Mouse (Mus musculus) thymus, postnatal 10 days (tissue): ENCODE results near the gene Cfap44.
A peak's percentile ranks its signal among the peaks of the same experiment; 100 is the strongest.
"Not testable (repeated sequence)": the region's sequence is repeated elsewhere in the genome, so short reads cannot be mapped to it uniquely, and the experiment has no call there.

Source experiments
- DNase-seq, 2 experiments: peaks; one replicate each; pipeline ENCODE4 v3.0.0; 2021; ENCODE audit warnings: low spot score in 2 of 2

Gene Cfap44

DNA sequence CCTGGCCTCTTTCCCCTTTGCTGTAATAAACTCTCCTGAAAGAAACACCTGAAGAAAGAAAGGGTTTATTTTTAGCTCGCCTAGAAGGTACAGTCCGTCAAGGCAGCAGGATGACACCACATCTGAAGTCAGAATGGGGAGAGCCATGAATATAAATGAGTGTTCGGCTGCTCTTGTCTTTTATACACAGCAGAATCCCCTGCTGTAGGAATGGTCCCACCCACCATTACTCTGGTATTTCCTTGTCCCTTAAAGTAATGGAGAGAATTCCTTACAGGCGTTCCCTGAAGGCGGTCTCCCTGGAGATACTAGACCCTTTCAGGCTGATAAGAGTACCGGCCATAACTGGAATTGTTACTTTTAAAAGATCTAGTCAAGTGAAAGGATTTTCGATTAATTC lies 35.4 kb downstream of the Cfap44 start:
- no peak for DNase-seq

DNA sequence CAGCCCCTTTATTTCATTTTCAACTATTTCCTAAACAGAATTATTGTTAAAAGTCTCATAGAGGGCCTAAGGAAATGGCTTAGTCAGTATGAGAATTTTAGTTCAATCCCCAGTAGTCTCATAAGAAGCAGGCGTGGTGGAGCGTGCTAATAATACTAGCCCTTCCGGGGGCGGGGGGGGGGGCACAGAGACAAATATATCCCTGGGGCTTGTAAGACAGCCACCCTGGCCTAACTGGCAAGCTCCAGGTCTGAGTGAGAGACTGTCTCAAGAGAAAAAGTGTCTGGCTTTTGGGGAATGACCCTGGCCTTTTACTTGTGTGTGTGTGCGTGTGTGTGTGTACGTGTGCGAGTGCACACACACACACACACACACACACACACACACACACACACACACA lies 40.3 kb downstream of the Cfap44 start:
- DNase-seq: no peak

DNA sequence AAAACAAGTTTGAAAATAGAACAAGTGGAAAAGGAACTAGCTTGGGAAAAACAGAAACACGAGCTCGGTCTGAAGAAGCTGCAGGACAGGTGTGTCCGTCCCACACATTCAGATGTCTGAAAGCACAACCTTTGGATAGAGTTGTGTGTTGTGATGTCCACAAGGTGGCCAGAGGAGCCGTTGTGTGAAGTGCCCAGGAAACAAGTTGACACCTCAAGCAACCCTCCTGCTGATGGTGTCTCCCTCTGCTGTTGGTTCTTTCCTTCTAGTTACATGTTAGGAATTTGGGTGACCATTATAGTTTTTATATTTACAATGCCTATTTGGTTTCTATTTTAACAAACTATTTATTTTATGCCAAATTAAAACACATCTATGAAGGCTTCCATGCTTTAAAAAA lies 40.9 kb downstream of the Cfap44 start:
- DNase-seq: no peak

DNA sequence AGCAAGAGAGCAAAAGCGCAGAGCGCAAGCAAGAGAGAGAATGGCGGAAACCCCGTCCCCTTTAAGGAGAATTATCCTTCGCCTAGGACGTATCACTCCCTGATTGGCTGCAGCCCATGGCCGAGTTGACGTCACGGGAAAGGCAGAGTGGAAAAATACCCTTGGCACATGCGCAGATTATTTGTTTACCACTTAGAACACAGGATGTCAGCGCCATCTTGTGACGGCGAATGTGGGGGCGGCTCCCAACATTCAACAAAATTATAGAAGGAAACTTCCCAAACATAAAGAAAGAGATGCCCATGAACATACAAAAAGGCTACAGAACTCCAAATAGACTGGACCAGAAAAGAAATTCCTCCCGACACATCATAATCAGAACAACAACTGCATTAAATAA lies 47.3 kb downstream of the Cfap44 start:
- not testable (repeated sequence) for DNase-seq

DNA sequence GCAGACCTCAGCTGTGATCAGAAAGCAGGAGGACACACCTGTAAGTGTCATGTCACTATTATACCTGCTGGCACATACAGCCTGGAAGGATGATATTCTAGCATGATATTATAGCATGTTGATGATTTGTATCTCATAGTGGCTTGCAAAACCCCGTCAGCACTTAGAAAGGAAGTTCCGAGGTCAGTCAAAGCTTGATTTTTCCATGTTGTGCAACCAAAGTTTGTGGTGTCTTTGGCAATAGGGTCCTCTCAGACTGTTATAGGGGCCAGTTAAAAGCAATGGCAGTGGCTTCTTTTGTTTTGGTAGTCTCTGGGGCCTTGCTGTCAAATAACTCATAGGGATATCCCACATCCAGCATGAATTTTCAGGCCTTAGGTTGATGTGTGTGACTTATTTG lies 63.3 kb downstream of the Cfap44 start:
- DNase-seq: no peak

DNA sequence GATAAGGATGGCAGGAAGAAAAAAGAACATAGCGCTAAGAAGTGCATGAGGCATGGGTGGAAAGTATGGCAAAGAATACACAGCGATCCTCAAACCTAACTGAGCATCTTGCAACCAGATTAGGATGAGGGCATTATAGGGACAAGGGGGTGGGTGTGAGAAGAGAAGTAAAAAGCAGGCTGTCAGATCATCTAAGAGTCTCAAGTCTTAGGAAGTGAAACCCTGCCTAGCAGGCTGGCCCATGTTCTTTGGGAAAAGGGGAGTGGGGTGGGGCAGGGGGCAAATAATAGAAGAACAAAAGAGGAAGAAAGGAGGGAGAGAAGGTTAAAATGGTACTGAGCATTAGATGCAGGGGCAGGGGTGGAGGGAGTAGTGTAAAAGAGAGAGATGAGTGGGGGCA lies 64.2 kb downstream of the Cfap44 start:
- no peak for DNase-seq

DNA sequence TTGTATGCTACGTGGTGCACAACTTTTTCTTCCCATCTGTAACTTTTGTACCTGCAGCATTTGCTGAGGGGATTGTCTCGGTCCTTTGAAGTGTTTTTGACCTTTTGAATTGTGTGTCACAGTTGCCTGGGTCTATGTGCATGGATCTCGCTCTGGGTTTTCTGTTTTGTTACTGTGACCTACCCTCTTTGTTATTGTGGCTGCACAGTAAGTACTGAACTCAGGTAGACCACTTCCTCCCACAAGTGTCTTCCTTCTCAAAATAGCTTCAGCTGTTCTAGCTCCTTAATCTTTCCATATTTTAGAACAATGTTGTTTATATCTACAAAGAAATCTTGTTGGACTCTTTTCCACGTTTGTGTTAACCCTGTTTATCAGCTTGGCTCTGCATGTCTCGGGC lies 66.3 kb downstream of the Cfap44 start:
- no peak for DNase-seq

DNA sequence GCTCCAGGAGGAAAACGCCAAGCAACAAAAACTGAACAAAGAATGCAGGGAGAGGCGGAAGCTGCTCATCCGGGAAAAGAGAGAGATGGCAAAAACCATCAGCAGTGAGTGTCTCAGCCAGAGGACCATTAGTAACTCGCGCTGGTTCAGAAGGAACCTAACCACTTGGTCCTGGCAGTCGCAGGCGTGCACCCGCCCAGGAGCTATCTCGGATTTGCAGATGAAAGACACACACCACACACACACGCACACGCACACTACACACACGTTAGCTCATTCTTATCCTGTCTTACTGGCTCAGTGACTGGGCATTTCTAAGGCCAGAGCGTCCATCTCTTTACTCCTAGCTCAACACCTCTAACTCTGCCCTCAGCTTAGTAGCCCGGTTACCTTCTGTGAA lies 80.7 kb downstream of the Cfap44 start:
- no peak for DNase-seq

DNA sequence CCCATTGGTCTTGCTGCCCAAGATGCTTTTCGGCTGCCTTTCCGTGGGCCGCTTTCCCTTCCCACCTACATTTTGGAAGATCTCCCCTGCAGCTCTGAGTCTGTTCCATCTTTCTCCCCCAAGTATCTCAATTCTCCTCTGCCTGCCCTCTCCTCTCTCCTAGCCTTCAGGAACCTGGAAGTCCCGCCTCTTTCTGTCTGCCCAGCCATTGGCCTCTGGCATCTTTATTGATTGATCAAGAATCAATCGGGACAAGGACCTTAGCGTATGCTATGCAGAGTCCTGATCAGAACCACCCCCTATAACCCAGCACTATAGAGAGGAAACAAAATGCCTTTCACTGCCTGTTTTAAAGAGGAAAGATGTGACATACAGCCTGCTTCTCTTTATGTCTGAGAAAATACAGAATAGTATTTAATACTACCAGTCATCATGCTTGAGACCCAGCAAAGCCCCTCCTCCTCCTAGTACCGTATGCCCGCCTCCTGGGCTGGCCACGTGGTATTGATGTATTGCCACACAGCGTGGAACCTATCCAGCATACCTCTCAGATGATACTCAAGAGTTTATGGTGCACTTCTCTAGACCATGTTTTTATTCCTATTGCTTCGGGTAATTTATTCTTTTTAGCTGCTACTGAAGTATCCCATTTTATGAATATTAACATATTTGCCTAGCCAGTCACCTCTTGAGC lies 81.2 kb downstream of the Cfap44 start:
- DNase-seq: no peak

DNA sequence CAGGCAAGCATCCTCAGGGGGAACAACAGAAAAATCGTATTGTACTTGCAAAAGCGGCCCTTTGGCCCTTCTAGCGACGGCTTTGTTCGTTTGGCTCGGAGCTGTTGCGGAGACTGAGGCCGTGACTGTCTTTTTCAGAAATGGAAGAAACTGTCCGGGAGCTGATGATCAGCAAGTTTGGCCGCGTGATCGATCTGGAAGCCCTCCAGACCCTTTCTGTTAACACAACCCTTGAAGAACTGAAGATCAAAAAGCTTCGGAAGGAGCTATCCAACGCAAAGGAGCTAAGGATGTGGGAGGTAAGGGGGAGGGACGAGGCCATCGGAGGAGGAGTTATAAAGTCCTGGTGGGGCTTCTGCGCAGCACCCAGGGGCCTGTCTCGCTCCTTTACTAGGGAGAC lies 84.2 kb downstream of the Cfap44 start:
- DNase-seq: no peak

DNA sequence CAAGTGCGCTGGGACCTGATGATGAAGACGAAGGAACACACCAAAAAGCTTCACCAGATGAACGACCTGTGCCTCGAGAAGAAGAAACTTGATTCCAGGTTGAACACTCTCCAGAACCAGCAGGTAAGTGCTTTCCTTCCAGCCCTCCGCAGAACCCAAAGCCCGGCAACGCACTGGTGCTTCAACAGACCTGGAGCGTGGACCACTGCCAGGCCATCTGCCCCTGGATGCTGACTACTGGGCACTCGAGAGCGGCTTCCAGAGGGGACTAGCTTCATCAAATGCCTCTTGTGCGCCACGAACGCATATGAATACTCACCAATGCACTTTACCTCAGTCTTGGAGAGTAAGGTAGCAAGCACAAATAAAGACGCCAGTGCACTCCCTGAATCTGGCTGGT lies 85.3 kb downstream of the Cfap44 start:
- no peak for DNase-seq

DNA sequence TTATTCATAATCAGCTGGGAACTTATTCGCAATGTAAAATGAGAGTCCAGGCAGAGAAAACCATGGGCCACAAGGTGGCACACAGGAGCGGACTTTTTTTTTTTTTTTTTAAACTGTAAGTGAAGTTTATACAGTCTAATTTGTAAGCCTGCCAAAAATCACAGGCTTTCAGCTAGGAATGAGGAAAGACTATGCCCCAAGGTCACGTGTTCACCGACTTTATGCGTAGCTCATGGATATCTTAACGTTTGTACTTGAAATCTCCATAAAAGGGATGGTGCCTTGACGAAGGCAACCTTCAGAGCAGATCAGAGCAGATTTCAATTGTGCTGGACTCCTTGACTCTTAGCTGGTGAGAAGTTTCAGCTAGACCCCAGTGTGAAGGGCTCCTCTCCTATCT lies 86.0 kb downstream of the Cfap44 start:
- no peak for DNase-seq

DNA sequence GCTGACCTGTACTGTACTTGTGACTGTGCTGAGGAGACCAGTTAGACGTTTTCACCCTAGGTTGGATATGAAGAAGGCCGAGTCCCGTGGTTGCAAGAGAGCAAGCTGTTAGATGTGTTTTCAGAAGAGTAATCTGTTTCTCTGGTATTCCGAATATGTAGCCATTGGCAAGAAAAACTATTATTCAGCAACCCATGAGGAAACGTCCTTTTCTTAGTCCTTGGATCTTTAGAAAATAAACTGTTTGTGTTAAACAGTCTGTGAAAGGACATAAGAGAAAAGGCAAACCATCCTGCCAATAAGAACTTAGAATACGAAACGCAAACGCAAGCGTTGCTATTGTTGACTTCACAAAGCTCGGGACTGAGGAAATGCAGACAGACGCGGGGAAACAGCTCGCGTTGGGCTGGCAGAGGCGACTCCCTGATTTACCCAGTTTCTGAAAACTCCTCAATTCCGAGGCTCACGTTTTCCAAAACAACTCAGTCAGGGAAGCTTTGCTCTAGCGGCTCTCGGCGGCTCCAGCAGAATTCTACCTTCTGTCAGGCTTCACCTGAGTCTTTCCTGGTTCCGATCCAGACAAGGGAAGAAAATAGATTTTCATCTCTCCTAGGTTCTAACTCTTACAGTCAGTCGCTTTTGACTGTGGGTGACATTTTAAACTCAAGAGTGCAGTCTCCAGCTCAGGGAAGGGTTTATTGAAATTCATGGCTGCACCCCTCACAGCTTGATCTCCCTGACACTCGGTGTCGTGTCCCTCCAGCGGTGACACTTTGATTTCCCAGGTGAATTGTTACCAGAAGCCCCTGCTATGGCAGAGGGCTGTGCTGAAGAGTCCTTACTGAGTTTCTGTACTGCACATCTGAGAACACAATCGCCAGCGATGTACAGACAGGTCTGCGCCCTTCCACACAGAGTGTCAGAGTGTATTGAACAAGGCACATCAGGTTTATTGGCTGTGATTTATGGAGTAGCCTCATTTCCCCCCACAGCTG lies 87.3 kb downstream of the Cfap44 start:
- no peak for DNase-seq

DNA sequence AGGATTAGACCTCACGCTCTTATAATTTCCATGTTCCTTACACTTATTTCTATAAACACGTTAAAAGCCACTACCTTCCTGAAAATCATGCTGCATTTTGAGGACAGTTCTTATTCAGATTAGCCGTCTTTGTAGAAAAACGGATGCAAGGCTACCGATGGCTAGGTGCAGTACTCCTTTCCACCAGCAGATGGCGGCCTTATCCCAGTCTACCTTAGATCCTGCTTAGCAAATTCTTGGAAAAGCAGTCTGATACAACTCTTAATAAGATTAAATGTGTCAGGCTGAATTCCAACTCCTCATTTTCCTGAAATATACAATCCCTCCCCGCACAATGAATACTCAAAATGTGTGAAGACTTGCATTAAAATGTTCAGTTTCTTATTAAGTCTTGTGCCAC lies 89.5 kb downstream of the Cfap44 start:
- DNase-seq: peak in 1 of 2 experiments; percentile 58

DNA sequence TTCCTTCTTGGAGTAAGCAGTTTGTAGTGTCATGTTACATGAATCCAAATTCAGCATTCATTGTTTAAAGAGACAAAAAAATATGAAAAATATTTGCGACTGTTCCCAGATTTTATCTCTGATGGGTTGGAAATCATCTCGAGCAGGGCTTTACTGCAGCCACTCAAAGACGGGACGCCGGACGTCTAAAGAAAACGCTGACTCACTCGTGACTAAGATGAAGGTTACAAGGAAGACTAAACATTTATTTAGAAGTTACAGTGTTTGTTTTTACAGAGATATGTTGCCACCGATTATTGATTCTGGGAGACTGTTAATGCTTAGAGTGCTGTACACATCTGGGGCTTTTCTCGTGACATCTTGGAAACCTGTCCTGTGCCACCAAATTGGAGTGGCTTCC lies 90.2 kb downstream of the Cfap44 start:
- no peak for DNase-seq

DNA sequence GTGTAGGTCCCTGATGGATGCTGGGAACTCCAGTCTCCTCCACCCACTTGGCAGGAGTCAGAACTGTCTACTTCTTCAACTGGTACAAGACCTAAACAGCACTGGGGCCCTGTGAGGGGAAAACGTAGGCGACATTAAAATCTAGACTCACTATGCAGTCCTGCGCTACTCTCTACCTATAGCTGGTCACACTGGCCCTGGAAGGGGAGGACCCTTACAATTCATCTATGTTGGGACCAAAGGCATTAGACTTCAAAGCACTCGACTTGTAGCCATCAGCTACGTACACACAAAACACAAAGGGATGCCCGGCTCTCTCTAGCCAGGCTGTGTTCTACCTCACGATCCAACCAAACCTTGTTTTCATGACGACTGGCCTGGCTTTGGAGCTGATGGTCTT lies 91.1 kb downstream of the Cfap44 start:
- no peak for DNase-seq

DNA sequence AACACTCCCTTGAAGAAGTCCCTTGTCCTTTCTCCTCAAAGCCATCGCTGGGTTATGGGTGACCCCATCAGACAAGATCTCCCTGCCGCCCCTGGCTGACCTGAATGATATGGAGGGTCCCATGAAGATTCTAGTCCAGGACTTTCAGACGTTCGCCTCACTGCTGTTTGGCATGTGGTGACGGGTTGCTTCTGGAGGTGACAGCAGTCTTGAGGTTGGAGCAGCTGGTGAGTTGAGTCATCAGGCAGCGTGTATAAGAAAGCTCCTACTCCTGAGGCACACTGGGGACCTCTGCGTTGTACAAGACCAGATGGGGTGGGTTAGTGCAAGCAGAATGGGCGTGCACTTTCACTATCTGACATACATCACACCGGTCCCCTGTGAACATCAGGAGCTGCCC lies 92.0 kb downstream of the Cfap44 start:
- DNase-seq: no peak

DNA sequence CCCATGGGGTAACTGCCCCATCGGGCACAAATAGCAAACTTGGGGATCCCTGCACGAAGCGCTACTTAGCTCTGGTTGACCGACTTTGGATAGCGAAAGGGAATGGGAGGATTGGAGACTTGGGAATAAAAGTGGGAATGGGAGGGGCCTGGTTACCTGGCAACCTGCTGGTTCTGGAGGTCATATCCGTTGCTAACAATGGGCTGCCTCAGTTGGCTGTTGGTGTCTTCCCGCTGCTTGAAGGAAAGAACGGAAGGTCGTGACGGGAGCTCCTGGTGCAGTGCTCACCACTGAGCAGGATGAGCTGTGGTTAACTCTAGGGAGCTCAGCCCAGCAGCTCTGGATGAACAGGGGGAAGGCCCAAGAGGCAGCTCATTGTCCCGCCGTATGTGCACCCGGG lies 92.6 kb downstream of the Cfap44 start:
- DNase-seq: no peak

DNA sequence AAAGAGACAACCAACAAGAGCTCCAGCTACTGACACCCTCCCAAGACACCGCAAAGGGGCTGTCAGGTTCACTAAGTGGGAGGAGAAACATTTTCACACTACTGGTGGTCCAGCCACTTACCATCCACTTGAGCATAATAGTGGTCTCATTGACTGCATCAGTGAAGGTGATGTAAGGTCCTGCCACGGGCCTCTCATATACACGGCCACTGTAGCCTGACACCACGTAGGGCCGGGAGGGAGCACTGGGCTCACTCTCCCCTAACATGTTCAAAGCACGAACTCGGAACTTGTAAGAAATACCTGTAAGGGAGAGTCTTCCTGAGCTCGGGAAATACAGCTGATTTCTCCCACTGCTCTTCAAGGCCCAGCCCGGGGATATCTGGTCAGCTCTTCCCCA lies 96.5 kb downstream of the Cfap44 start:
- DNase-seq: no peak

DNA sequence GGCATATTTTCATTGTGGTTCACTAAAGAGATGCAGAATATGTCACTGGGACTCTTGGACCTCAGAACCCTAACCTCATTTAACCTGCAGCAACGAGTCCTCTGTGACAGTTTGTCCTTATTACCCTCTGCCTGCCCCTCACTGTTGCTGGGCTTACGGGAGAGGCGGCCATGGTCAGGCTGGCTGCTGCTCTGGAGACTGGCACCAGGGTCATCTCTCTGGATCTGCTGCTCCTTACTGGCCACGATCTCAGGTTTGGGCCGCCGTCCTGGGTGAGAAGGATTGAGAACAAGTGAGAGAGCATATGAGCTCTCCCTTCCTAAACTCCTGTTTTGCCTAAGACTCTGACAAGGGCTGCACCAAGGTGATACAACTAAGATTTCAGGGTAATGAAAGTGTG lies 97.6 kb downstream of the Cfap44 start:
- no peak for DNase-seq

DNA sequence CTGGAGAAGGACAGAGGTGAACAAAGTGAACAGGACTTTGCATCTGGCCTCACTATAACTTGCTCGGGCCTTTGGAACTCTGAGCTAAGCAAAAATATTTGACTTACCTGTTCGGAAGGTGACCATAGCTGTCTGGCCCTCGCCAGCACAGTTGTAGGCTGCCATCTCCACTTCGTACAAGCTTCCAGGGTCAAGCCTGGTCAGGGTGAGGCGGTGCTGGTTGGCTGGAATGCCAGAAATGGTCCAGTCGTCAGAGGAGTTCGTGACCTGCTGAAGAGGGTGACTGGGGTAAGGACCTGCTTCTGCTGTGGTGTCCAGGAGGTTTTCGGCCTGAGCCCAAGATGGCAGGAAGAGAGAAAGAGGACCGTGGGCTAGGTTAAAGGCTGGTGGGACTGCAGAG lies 98.1 kb downstream of the Cfap44 start:
- DNase-seq: no peak

DNA sequence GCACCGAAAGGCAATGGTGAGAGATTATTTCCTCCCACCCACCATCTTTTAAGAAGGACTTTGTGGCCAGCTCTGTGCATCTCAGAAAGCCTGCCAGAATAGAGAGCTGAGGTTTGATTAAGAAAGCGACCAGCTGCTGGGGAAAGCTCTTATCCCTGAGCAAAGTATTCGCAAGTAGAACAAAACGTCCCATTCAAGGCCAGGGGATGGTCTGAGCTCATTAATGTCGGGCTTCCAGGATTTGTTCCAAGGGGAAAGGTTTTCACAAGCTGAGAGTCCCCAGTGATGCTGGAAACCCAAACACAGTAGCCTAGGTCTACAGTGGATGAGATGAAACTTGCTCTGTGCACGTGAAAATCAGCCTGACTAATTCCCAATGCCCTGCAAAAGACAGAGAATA lies 99.3 kb downstream of the Cfap44 start:
- no peak for DNase-seq

DNA sequence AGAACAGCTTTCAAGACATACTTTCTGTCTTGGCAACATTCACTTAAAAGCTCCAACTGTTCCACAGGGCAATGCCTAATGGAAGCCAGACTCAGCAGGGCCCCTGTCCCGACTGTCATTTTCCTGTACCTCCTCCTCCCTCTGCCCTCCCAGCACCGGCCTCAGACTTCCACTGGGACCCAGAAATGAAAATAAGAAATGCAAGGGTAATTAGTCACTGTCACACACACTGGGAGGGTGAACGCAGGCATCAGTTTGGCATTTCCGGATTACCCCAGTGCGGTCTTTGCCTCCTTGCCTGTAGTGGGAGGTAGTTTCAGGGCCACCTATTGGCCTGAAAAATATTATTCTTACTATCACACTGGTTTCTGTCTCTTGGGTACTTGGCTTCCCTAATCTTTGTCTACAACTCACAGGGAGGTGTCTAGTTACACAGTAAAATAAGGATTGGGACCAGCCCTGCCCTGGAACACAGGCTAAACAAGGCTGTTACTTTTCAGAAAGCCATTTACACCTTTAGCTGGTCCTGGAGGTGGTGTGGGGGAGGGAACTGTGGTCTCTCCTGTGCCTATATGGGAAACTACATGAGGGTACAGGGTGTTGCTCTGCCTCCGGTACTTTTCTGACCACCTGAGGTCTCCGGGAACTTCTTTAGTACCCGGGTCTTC lies 100.0 kb downstream of the Cfap44 start:
- DNase-seq: no peak
